Mouse (Mus musculus): ENCODE results near the gene Kif1a.
"Not testable (repeated sequence)": the region's sequence is repeated elsewhere in the genome, so short reads cannot be mapped to it uniquely, and the experiment has no call there.

Kif1a gene

GRCm38 (mm10) chr1:93018716-93019115 is 83.0 kb downstream of the Kif1a start:
- DNase-seq: no peak

GRCm38 (mm10) chr1:93015136-93015535 is 86.6 kb downstream of the Kif1a start:
- DNase-seq: no peak

- peak; percentile 90 to 91 for DNase-seq
Observed at GRCm38 (mm10) chr1:93014460-93014859, 87.3 kb downstream of the Kif1a start.

GRCm38 (mm10) chr1:93013367-93013766 is 88.4 kb downstream of the Kif1a start:
- no peak for DNase-seq

GRCm38 (mm10) chr1:93012103-93012585 is 89.6 kb downstream of the Kif1a start:
- DNase-seq: no peak

GRCm38 (mm10) chr1:93010731-93011130 is 91.0 kb downstream of the Kif1a start:
- peak; percentile 35 to 51 for DNase-seq

- peak; percentile 40 to 46 for DNase-seq
Observed at GRCm38 (mm10) chr1:93009196-93009595, 92.6 kb downstream of the Kif1a start.

- no peak for DNase-seq
Observed at GRCm38 (mm10) chr1:93006061-93006460, 95.7 kb downstream of the Kif1a start, which contains the start of gene Aqp12. Gene Aqp12 (plus strand): TSS chr1:93006334.

- no peak for DNase-seq
Observed at GRCm38 (mm10) chr1:92992880-92993279, 108.9 kb downstream of the Kif1a start.

GRCm38 (mm10) chr1:92992214-92992855 is 109.4 kb downstream of the Kif1a start:
- DNase-seq: no peak

- DNase-seq: no peak
Observed at GRCm38 (mm10) chr1:92989891-92990290, 111.9 kb downstream of the Kif1a start.

- no peak for DNase-seq
Observed at GRCm38 (mm10) chr1:92988894-92989293, 112.9 kb downstream of the Kif1a start.

- no peak for DNase-seq
Observed at GRCm38 (mm10) chr1:92984999-92985398, 116.8 kb downstream of the Kif1a start.

- DNase-seq: no peak
Observed at GRCm38 (mm10) chr1:92982931-92983605, 118.7 kb downstream of the Kif1a start.

- DNase-seq: peak; percentile 72 to 79
Observed at GRCm38 (mm10) chr1:92981056-92981845, 120.5 kb downstream of the Kif1a start.

GRCm38 (mm10) chr1:92979073-92979602 is 122.6 kb downstream of the Kif1a start:
- DNase-seq: peak; percentile 25 to 35

- DNase-seq: no peak
Observed at GRCm38 (mm10) chr1:92978645-92979044, 123.1 kb downstream of the Kif1a start.

- peak in 1 of 2 experiments; percentile 37 for DNase-seq
Observed at GRCm38 (mm10) chr1:92976141-92976566, 125.6 kb downstream of the Kif1a start.

- peak; percentile 64 to 74 for DNase-seq
Observed at GRCm38 (mm10) chr1:92972854-92973253, 128.9 kb downstream of the Kif1a start.

GRCm38 (mm10) chr1:92971879-92972795 is 129.6 kb downstream of the Kif1a start:
- DNase-seq: no peak

- not testable (repeated sequence) for DNase-seq
Observed at GRCm38 (mm10) chr1:92970791-92971190, 131.0 kb downstream of the Kif1a start.

All from kidney, postnatal 4 days (tissue).